Mouse (Mus musculus) C2C12 (cell line): ENCODE data around the gene Fsip1.

Experiments used
- CTCF ChIP-seq: IDR thresholded peaks from one replicate; pipeline ENCODE4 v1.5.1; 2011; ENCODE audit not compliant: control insufficient read depth, insufficient read depth, insufficient read length
- FOSL1 ChIP-seq: IDR thresholded peaks from one replicate; pipeline ENCODE4 v1.8.0; 2011; ENCODE audit warnings: mild to moderate bottlenecking, low read length; ENCODE audit not compliant: poor library complexity, insufficient read depth, severe bottlenecking
- MAX ChIP-seq: IDR thresholded peaks from one replicate; pipeline ENCODE4 v1.6.1; 2011; ENCODE audit warnings: mild to moderate bottlenecking, control low read depth
- MYOG ChIP-seq: IDR thresholded peaks from one replicate; pipeline ENCODE4 v1.6.1; 2011; ENCODE audit not compliant: control insufficient read depth, insufficient read length; ENCODE audit errors: extremely low read depth
- USF1 ChIP-seq: IDR thresholded peaks from one replicate; pipeline ENCODE4 v1.6.1; 2011; ENCODE audit warnings: low read depth, mild to moderate bottlenecking, control low read depth, moderate library complexity

GRCm38 (mm10) chr2:118148321-118149142 lies 108.2 kb downstream of the Fsip1 start:
- TF ChIP-seq CTCF = no peak
- no peak for TF ChIP-seq FOSL1
- no peak for TF ChIP-seq MYOG
- no peak for TF ChIP-seq USF1
- TF ChIP-seq MAX = no peak
